Mouse (Mus musculus): ENCODE data around the gene Naa10.

Naa10 gene

GRCm38 (mm10) chrX:73914827-73915703 is 6.7 kb downstream of the Naa10 start:
- peak; percentile 90 for DNase-seq (ENCODE audit: low spot score)

- no peak for DNase-seq (ENCODE audit: low spot score)
Observed at GRCm38 (mm10) chrX:73911588-73911987, 10.2 kb downstream of the Naa10 start.

- no peak for DNase-seq (ENCODE audit: low spot score)
Observed at GRCm38 (mm10) chrX:73911156-73911555, 10.6 kb downstream of the Naa10 start.

GRCm38 (mm10) chrX:73910451-73910850 is 11.3 kb downstream of the Naa10 start:
- DNase-seq (ENCODE audit: low spot score): no peak

GRCm38 (mm10) chrX:73910049-73910448 is 11.7 kb downstream of the Naa10 start:
- DNase-seq (ENCODE audit: low spot score): no peak

GRCm38 (mm10) chrX:73897959-73898358 is 23.8 kb downstream of the Naa10 start:
- DNase-seq (ENCODE audit: low spot score): no peak

GRCm38 (mm10) chrX:73895719-73896118 is 26.0 kb downstream of the Naa10 start, which contains the start of gene L1cam:
Gene L1cam, minus strand, starts transcription at chrX:73896105.
- no peak for DNase-seq (ENCODE audit: low spot score)

GRCm38 (mm10) chrX:73892833-73893232 is 28.9 kb downstream of the Naa10 start:
- no peak for DNase-seq (ENCODE audit: low spot score)

- DNase-seq (ENCODE audit: low spot score): no peak
Observed at GRCm38 (mm10) chrX:73891551-73892152, 30.1 kb downstream of the Naa10 start, which contains the start of gene Avpr2. Gene Avpr2, plus strand, starts transcription at chrX:73892102.

GRCm38 (mm10) chrX:73881463-73881862 is 40.3 kb downstream of the Naa10 start:
- no peak for DNase-seq (ENCODE audit: low spot score)

- no peak for DNase-seq (ENCODE audit: low spot score)
Observed at GRCm38 (mm10) chrX:73881036-73881427, 40.7 kb downstream of the Naa10 start.

- no peak for DNase-seq (ENCODE audit: low spot score)
Observed at GRCm38 (mm10) chrX:73880194-73881035, 41.3 kb downstream of the Naa10 start.

- DNase-seq (ENCODE audit: low spot score): no peak
Observed at GRCm38 (mm10) chrX:73877014-73877413, 44.7 kb downstream of the Naa10 start.

- no peak for DNase-seq (ENCODE audit: low spot score)
Observed at GRCm38 (mm10) chrX:73875881-73876280, 45.9 kb downstream of the Naa10 start.

- DNase-seq (ENCODE audit: low spot score): no peak
Observed at GRCm38 (mm10) chrX:73871956-73872355, 49.8 kb downstream of the Naa10 start.

- no peak for DNase-seq (ENCODE audit: low spot score)
Observed at GRCm38 (mm10) chrX:73871474-73871873, 50.3 kb downstream of the Naa10 start.

- no peak for DNase-seq (ENCODE audit: low spot score)
Observed at GRCm38 (mm10) chrX:73869334-73869733, 52.4 kb downstream of the Naa10 start.

GRCm38 (mm10) chrX:73867852-73868251 is 53.9 kb downstream of the Naa10 start:
- no peak for DNase-seq (ENCODE audit: low spot score)

- no peak for DNase-seq (ENCODE audit: low spot score)
Observed at GRCm38 (mm10) chrX:73867256-73867655, 54.5 kb downstream of the Naa10 start.

All from ovary, adult 18-20 months (tissue).